Mouse (Mus musculus): ENCODE results near the gene D630003M21Rik.

The D630003M21Rik gene

GRCm38 (mm10) chr2:158228670-158229502 lies at the start of gene D630003M21Rik:
Gene D630003M21Rik, minus strand, starts transcription at chr2:158229222.
- DNase-seq, result peak in 1 of 2 experiments; percentile 29

DNA sequence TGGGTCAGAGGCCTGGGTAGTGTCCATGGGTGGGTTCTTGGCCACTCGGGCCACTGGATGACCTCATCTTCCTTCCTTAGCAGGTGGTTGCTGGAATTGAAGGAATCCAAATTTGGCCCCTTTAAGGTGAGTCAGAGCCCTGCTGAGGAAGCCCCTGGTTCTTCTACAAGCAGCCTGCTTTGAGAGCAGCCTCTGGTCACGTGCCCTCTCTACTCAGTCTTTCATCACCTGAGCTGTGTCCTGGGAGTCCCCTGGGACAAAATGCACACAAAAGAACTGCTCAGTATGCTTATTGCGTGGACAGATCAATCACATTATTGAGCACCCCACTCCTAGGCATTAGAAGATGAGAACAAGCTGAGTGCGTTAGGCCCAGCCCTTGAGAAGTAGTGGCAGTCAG lies 47.9 kb upstream of the D630003M21Rik start:
- DNase-seq, result no peak

GRCm38 (mm10) chr2:158276451-158276850 lies 47.4 kb upstream of the D630003M21Rik start:
- no peak for DNase-seq

- DNase-seq, result no peak
Measured at GRCm38 (mm10) chr2:158275811-158276210, 46.8 kb upstream of the D630003M21Rik start.

GRCm38 (mm10) chr2:158275349-158275748 lies 46.3 kb upstream of the D630003M21Rik start:
- no peak for DNase-seq

DNA sequence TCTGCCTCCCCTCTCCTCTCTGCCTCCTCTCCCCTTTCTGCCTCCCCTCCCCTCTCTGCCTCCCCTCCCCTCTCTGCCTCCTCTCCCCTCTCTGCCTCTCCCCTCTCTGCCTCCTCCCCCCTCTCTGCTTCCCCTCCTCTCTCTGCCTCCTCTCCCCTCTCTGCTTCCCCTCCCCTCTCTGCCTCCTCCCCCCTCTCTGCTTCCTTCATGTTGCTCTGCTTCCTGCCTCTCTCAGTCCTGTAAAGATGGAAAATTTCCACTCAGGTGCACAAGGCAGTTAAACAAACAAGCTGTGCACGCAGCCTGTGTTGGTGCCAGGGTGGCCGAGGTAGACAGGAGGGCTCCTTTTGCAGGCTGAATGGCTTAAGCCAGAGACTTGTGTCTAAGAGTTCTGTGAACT lies 44.6 kb upstream of the D630003M21Rik start:
- DNase-seq, result no peak

GRCm38 (mm10) chr2:158270017-158270416 lies 41.0 kb upstream of the D630003M21Rik start:
- no peak for DNase-seq

DNA sequence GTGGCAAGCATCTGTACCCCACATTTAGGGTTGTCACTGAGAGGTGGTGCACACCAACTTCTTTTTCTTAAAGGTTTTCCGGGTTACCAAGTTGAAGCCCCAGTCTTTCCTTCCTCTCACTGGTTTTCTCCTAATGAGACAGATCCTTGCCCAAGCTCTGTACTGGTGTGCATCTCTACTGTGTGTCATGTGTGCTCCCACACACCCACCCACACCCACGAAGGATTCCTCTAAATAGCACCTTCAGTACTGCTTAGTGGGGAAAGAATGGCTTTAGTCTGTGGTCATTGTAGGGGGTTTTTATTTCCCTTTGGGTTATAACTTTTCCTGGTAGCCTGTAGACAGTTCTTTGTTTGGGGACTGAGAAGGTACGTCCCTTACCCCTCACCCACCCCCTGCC lies 35.9 kb upstream of the D630003M21Rik start:
- DNase-seq, result no peak

- DNase-seq, result no peak
Measured at GRCm38 (mm10) chr2:158259498-158259897, 30.5 kb upstream of the D630003M21Rik start.

- DNase-seq, result peak; percentile 76 to 81
Measured at GRCm38 (mm10) chr2:158258781-158259180, 29.8 kb upstream of the D630003M21Rik start.

- DNase-seq, result no peak
Measured at GRCm38 (mm10) chr2:158258005-158258418, 29.0 kb upstream of the D630003M21Rik start, which contains the start of gene Bpi. Gene Bpi, plus strand, starts transcription at chr2:158258094.

GRCm38 (mm10) chr2:158256894-158257293 lies 27.9 kb upstream of the D630003M21Rik start:
- no peak for DNase-seq

- DNase-seq, result no peak
Measured at GRCm38 (mm10) chr2:158253806-158254205, 24.8 kb upstream of the D630003M21Rik start.

DNA sequence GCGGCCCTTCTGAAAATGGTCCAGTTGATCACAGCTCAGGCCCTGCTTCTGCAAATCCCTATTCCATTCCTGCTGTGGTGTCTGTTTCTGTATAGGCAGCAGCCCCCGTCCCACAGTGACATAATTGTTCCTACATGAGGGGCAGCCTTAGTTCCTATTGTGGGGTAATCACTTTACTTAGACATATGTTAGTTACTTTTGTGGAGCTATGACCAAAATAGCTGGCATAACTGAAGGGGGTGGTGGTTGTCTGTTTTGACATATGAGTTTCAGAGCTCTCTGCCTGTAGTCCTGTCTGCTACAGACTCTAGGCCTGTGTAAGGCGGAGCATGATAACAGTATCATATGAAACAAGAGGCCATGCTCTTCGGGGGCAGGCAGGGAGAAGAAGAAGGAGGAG lies 21.5 kb upstream of the D630003M21Rik start:
- no peak for DNase-seq

GRCm38 (mm10) chr2:158248318-158248717 lies 19.3 kb upstream of the D630003M21Rik start:
- no peak for DNase-seq

- DNase-seq, result no peak
Measured at GRCm38 (mm10) chr2:158247852-158248251, 18.8 kb upstream of the D630003M21Rik start.

DNA sequence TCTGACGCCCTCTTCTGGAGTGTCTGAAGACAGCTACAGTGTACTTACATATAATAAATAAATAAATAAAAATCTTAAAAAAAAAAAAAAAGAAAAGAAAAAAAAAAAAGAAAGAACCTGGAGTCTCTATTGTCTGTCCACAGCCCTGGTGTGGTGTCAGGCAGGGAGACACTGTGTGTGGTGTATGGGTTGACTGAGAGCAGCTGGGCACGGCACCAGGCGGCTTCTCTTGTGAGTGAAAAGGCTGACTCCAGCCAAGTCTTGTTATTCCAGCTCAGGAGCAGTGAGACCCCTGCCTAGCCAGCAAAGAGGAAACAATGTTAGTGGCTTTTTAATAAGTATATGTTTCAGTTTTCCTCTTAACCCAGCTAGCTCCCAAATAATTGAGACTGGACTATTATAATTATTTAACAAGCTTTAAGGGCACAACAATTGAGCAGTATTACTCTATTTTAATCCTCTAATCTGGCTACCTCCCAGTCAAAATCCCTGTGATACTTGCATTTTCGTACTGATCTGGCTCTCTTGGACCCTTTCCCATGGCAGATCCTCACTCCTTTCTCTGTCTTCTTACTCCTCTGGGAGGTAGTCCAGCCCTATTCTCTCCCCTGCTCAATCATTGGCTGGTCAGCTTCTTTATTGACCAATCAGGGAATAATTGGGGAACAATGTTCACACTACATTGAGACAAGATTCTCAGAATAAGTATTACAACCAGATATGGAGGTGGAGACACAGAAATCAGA lies 16.2 kb upstream of the D630003M21Rik start:
- DNase-seq, result no peak

GRCm38 (mm10) chr2:158243129-158243870 lies 14.3 kb upstream of the D630003M21Rik start:
- peak; percentile 36 to 63 for DNase-seq

DNA sequence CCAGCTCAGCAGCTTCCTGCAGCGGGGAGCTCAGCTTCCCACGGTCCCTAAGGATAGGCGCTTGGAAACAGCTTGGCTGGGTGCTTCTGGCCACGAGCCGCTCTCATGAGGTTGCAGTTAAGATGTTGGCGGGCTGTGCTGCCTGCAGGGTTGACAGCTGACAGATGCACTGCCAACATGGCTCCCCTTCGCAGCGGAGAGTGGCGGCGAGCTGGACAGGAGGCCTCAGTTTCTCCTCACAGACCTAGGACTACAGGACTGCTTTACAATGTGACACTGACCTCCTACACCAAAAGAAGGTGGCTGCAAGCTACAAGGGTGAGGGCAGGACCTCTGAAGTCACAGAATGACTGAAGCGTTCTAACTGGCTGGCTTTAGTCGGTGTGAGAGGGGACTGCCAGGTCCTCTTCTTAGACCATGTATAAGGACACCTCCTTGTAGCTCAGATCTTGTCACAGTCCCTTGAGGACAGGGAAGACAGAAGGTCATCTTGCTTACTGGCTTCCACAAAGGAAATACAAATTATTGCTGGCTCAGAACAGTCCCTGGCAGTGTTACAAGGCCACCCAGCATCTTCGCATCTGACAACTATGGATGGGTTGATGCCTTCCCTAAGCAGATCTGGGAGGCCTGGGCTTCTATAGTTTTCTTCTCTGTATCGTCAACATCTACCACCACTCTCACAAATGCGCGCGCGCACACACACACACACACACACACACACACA lies 13.3 kb upstream of the D630003M21Rik start:
- DNase-seq, result peak; percentile 70 to 77

GRCm38 (mm10) chr2:158241126-158241738 lies 12.2 kb upstream of the D630003M21Rik start:
- no peak for DNase-seq

DNA sequence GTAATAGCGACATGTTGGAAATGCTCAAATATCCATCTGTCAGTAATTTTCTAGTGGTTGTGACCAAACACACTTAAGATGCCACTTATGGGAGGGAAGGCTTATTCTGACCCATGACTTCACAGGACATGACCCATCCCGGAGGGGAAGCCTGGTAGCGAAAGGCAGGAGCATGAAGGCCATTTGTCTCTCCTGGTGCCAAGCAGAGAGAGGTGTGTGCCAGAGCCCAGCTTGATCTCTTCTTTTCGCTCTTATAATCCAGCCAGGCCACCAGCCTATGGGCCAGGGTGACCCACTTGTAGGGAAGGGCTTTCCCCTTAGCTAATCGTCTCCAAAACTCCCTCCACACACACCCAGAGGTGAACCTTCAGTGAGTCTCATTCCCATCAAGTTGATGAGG lies 9.1 kb upstream of the D630003M21Rik start:
- peak; percentile 28 to 45 for DNase-seq

- DNase-seq, result no peak
Measured at GRCm38 (mm10) chr2:158236698-158237097, 7.7 kb upstream of the D630003M21Rik start.
